Mouse (Mus musculus): ENCODE data around the gene Ephb2. TPM values are rescaled to one million over a fixed set of nuclear protein-coding genes. Genes with fewer than 3 reads are reported as not detected.

Gene Ephb2
- polyA plus RNA-seq, 1 experiment: 10.4 TPM

DNA sequence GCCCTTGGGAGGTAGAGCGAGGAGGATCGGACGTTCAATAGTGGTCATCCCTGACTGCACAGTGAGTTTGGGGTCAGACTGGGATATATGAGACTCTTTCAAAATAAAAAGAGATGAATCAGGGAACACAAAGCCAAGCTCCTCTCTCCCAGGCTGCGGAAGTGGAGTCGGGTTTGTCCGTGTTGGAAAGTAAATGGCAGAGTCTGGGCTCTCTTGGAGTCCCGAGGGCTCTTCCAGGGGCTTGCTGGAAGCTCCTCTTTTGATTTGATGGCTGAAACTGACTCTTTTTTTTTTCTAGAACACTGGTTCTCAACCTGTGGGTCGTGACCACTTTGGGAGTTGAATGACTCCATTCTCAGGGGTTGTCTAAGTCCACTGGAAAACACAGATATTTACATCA is 185.5 kb downstream of the Ephb2 start:
- H3K27ac ChIP-seq (ENCODE audit: insufficient read depth, low read depth, low read length): no peak overlapping the region
- no peaks in the 10 kb centered on the region for H3K27me3 ChIP-seq (replicated peaks; ENCODE audit: control insufficient read depth, insufficient read depth, low read length)
- no peak for DNase-seq
- no peaks in the 10 kb centered on the region for H3K4me1 ChIP-seq (ENCODE audit: control insufficient read depth, insufficient read depth, low read length)
- no peak for TF ChIP-seq CTCF (conservative IDR thresholded peaks at IDR 0.05; ENCODE audit: insufficient read depth, insufficient read length, low read depth, low read length)
- TF ChIP-seq POLR2A (IDR thresholded peaks at IDR 0.05; ENCODE audit: low read depth, low read length): no peak
- no peak overlapping the region for H3K4me3 ChIP-seq (ENCODE audit: insufficient read depth, low read depth, low read length)
- H3K36me3 ChIP-seq (ENCODE audit: control insufficient read depth, insufficient read depth, low read length): no peaks in the 10 kb centered on the region
- 50% methylated on average over 8 of the region's 8 CpGs for WGBS

- DNase-seq: no peak
- Histone ChIP-seq H3K27me3 (replicated peaks; ENCODE audit: control insufficient read depth, insufficient read depth, low read length) (no peaks in the 10 kb centered on the region), H3K4me3 (ENCODE audit: insufficient read depth, low read depth, low read length) (no peak overlapping the region), H3K27ac (ENCODE audit: insufficient read depth, low read depth, low read length) (no peak overlapping the region), H3K4me1 (ENCODE audit: control insufficient read depth, insufficient read depth, low read length) (no peaks in the 10 kb centered on the region), H3K36me3 (ENCODE audit: control insufficient read depth, insufficient read depth, low read length) (no peaks in the 10 kb centered on the region)
- 40% methylated on average over 13 of the region's 13 CpGs for WGBS
- TF ChIP-seq CTCF (conservative IDR thresholded peaks at IDR 0.05; ENCODE audit: insufficient read depth, insufficient read length, low read depth, low read length): no peak
- no peak for TF ChIP-seq POLR2A (IDR thresholded peaks at IDR 0.05; ENCODE audit: low read depth, low read length)
These were observed 186.2 kb downstream of the Ephb2 start for GRCm38 (mm10) chr4:136649480-136650196.

- Histone ChIP-seq H3K4me1 (ENCODE audit: control insufficient read depth, insufficient read depth, low read length) (no peaks in the 10 kb centered on the region), H3K27ac (ENCODE audit: insufficient read depth, low read depth, low read length) (no peak overlapping the region), H3K36me3 (ENCODE audit: control insufficient read depth, insufficient read depth, low read length) (no peaks in the 10 kb centered on the region), H3K27me3 (replicated peaks; ENCODE audit: control insufficient read depth, insufficient read depth, low read length) (no peaks in the 10 kb centered on the region), H3K4me3 (ENCODE audit: insufficient read depth, low read depth, low read length) (no peak overlapping the region)
- DNase-seq: peak; percentile 72
- TF ChIP-seq POLR2A (IDR thresholded peaks at IDR 0.05; ENCODE audit: low read depth, low read length): no peak
- peak; percentile 88 for TF ChIP-seq CTCF (conservative IDR thresholded peaks at IDR 0.05; ENCODE audit: insufficient read depth, insufficient read length, low read depth, low read length)
- 7% methylated on average over 11 of the region's 11 CpGs for WGBS
These were observed 186.8 kb downstream of the Ephb2 start for GRCm38 (mm10) chr4:136648922-136649479.

DNA sequence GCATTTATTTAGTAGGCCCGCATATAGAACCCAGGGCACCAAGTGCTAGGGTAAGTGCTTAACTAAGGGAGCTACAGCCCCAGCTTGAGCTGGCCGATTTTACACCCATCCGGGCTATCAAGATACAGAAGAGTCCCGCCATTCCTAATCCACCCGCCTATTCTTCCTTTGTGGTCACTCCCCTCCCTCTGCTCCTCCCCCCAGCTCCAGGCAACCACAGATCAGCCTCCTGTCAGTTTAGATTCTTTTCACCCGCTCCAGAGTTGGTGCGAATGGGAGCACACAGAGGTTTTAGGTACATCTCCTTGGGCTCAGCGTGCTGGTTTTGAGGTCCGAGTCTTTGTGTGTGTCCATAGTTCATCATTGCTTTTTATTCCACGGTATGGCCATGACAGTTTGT is 196.9 kb downstream of the Ephb2 start:
- no peaks in the 10 kb centered on the region for H3K4me1 ChIP-seq (ENCODE audit: control insufficient read depth, insufficient read depth, low read length)
- WGBS: 19% methylated on average over 10 of the region's 10 CpGs
- H3K27me3 ChIP-seq (replicated peaks; ENCODE audit: control insufficient read depth, insufficient read depth, low read length): no peaks in the 10 kb centered on the region
- no peaks in the 10 kb centered on the region for H3K36me3 ChIP-seq (ENCODE audit: control insufficient read depth, insufficient read depth, low read length)
- DNase-seq: no peak
- no peak overlapping the region for H3K27ac ChIP-seq (ENCODE audit: insufficient read depth, low read depth, low read length)
- TF ChIP-seq POLR2A (IDR thresholded peaks at IDR 0.05; ENCODE audit: low read depth, low read length): no peak
- TF ChIP-seq CTCF (conservative IDR thresholded peaks at IDR 0.05; ENCODE audit: insufficient read depth, insufficient read length, low read depth, low read length): no peak
- H3K4me3 ChIP-seq (ENCODE audit: insufficient read depth, low read depth, low read length): no peak overlapping the region

- no peak overlapping the region for H3K4me3 ChIP-seq (ENCODE audit: insufficient read depth, low read depth, low read length)
- no peaks in the 10 kb centered on the region for H3K4me1 ChIP-seq (ENCODE audit: control insufficient read depth, insufficient read depth, low read length)
- no peaks in the 10 kb centered on the region for H3K36me3 ChIP-seq (ENCODE audit: control insufficient read depth, insufficient read depth, low read length)
- H3K27me3 ChIP-seq (replicated peaks; ENCODE audit: control insufficient read depth, insufficient read depth, low read length): no peaks in the 10 kb centered on the region
- H3K27ac ChIP-seq (ENCODE audit: insufficient read depth, low read depth, low read length): no peak overlapping the region
- no peak for TF ChIP-seq POLR2A (IDR thresholded peaks at IDR 0.05; ENCODE audit: low read depth, low read length)
- no peak for TF ChIP-seq CTCF (conservative IDR thresholded peaks at IDR 0.05; ENCODE audit: insufficient read depth, insufficient read length, low read depth, low read length)
- no peak for DNase-seq
- 53% methylated on average over 7 of the region's 7 CpGs for WGBS
These were observed 197.5 kb downstream of the Ephb2 start for GRCm38 (mm10) chr4:136638230-136638750.

DNA sequence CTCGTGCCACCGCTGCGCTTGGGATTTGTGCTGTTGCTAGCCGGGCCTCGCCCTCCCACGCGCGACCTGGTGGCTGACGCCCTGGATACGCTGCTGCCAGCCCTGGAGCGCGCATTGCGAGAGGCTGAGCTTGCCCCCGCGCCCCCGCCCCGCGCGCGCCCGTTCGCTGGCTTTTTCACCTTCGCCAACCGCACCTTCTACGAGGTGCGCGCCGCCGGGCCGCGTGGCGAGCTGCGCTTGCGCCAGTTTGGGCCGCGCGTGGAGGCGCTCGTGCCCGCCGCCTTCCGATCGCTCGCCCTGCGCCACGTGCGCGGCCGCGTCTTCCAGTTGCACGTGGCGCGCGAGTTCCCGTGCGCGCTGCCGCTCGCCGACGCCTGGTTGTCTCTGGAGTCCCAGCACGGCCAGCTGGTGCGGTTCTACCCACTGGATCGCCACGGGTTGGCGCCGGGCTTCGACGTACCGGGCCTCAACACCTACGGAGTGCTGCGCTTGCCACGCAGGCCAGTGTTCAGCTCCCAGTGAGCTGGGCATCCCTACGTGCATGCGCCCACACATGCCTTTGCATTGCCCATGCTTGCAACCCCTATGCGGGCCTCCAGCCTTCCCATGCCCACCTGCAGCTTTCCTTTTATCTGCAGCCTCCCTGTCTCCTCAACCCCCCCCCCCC is 198.1 kb downstream of the Ephb2 start:
- Histone ChIP-seq H3K27me3 (replicated peaks; ENCODE audit: control insufficient read depth, insufficient read depth, low read length) (no peaks in the 10 kb centered on the region), H3K4me1 (ENCODE audit: control insufficient read depth, insufficient read depth, low read length) (no peaks in the 10 kb centered on the region), H3K4me3 (ENCODE audit: insufficient read depth, low read depth, low read length) (0 out of 2 replicates have a peak overlapping the region, but pooled peaks have one; percentile 6), H3K36me3 (ENCODE audit: control insufficient read depth, insufficient read depth, low read length) (no peaks in the 10 kb centered on the region), H3K27ac (ENCODE audit: insufficient read depth, low read depth, low read length) (no peak overlapping the region)
- DNase-seq: no peak
- TF ChIP-seq CTCF (conservative IDR thresholded peaks at IDR 0.05; ENCODE audit: insufficient read depth, insufficient read length, low read depth, low read length) (no peak), POLR2A (IDR thresholded peaks at IDR 0.05; ENCODE audit: low read depth, low read length) (no peak)
- WGBS: 3% methylated on average over 75 of the region's 76 CpGs
